Mouse (Mus musculus): ENCODE results near the gene Gm12394.
"Not testable (repeated sequence)": the region's sequence is repeated elsewhere in the genome, so short reads cannot be mapped to it uniquely, and the experiment has no call there.

Gm12394 gene

DNA sequence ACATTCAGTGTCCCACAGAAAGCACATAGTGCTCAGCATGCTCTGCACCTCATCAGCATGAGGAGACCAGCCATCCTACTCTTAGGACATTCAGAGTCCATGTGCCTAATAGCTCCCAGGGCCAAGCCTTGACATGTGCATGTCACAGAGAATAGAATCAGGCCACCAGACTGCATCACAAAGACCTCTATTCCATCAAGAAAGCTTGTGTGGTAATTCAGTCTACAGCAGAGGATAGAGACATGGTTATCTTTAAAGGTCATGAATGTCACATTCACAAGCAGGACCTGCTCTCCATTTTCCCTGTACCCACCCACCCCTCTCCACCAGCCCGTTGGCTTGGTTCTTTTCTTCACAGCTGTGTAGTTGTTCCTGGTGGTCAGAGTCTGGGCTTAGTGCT, 2.8 kb downstream of the Gm12394 start, which contains the start of gene Fam205a1:
Gene Fam205a1, minus strand, starts transcription at position 101 of the 400 bp plus-strand sequence.
- DNase-seq = not testable (repeated sequence)

DNA sequence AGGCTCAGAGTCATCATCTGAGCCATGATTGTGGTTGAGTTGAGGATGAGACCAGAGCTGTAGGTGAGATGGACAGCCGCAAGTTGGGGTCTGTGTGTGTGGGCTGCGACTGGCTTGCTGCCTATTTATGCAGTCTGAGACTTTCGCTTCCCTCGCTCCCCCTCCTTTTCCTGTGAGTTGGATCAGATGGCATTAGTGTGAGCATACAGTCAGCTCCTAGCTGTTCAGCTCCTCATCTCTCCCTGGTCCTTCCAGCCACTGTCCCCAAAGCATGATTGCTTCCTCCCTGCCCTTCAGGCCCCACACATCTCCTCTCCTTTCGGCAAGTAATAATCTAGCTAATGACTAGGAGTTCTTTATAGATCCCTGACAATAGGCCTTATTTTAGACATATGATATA, 82.7 kb downstream of the Gm12394 start, which contains the start of gene Ccl21a:
Gene Ccl21a, minus strand, starts transcription at position 101 of the 400 bp plus-strand sequence.
- DNase-seq = not testable (repeated sequence)

DNA sequence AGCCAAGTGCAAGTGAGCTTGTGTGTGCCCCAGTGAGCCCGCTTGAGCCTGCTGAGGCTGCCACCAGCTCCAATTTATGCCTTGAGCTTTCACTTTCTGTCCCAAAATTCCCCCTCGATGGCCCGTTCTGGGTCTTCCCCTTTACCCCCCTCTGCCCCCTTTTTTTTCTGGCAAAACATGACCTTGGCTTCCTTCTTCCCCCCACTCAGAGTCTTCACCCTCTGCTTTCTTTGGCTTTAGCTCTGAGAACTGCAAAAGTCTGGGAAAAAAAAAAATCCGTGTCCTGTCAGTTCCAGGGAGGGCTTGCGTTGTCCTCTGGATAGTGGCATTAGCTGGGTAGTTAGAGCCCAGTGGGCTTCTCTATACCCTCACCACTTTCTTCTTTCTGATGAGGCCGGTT, 100.1 kb downstream of the Gm12394 start, which contains the start of gene Ccl19:
Gene Ccl19, minus strand, starts transcription at position 101 of the 400 bp plus-strand sequence.
- not testable (repeated sequence) for DNase-seq

DNA sequence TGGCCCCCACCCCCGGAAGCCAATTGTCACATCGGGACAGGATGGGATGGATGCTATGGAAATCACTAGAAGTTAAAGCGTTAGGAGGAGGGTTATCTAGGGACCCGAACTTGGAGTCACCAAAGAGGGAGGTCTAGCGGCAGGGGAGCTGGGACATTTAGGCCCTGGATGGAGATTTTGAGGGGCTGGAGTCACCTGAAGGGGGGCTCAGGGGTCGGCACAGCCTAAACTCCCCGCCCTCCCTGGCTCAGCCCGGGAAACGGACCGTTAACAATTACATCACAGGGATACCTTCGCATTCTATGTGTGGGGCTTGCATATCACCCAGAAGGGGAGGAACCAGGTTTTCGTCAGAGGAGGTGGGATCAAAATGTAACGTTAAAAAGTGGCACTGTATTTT, 121.3 kb downstream of the Gm12394 start, which contains the start of gene 4930578G10Rik:
Gene 4930578G10Rik, plus strand, starts transcription at position 301 of the 400 bp plus-strand sequence.
- not testable (repeated sequence) for DNase-seq

All from embryo, embryonic 11 days (tissue).